Mouse (Mus musculus): ENCODE measurements around the gene Tmem212. TPM values are rescaled to one million over a fixed set of nuclear protein-coding genes. Genes with fewer than 3 reads are reported as not detected.
A peak's percentile ranks its signal among the peaks of the same experiment; 100 is the strongest.

Gene Tmem212
- polyA plus RNA-seq, 1 experiment from 2014 or later, result not detected

DNA sequence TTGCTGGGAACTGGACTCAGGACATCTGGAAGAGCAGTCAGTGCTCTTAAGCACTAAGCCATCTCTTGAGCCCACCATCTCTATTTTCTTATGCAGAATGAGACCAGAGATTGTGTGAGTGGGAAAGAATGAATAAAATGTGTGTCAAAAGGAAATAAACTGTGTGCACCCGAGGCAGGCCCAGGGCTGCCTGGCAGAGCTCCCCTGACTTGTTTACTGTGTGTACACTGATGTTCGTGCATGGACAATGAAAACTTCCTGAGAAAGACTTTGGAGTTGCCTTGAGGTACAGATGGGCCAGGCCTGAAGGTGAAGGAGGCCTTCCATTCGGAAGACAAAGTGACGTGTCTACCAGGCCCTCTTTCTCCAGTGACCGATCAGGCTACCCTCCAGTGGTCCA, 36.2 kb upstream of the Tmem212 start:
- Histone ChIP-seq H3K4me1 (ENCODE audit: control insufficient read depth, insufficient read depth, low read length) (no peaks in the 10 kb centered on the region), H3K36me3 (ENCODE audit: control insufficient read depth, insufficient read depth, low read length) (no peaks in the 10 kb centered on the region), H3K9ac (ENCODE audit: low read length) (no peak overlapping the region), H3K27ac (ENCODE audit: low read depth, low read length) (no peak overlapping the region), H3K4me3 (ENCODE audit: low read depth, low read length) (no peak overlapping the region), H3K9me3 (ENCODE audit: control insufficient read depth, low read length) (no peaks in the 10 kb centered on the region), H3K4me2 (no peak overlapping the region), H3K27me3 (ENCODE audit: control insufficient read depth, insufficient read depth, low read length) (peaks cover 3% of the 10 kb centered on the region; the same call in 1 of the 2 replicates)
- no peak for ATAC-seq (ENCODE audit: low FRiP score)
- peak; percentile 72 for DNase-seq (ENCODE audit: low spot score, missing footprints)
- WGBS, result 88% methylated on average over 5 of the region's 5 CpGs

GRCm38 (mm10) chr3:27929219-27929618, 33.1 kb upstream of the Tmem212 start:
- Histone ChIP-seq H3K4me3 (ENCODE audit: low read depth, low read length) (no peak overlapping the region), H3K4me2 (no peak overlapping the region), H3K27me3 (ENCODE audit: control insufficient read depth, insufficient read depth, low read length) (no peaks in the 10 kb centered on the region), H3K9me3 (ENCODE audit: control insufficient read depth, low read length) (no peaks in the 10 kb centered on the region), H3K27ac (ENCODE audit: low read depth, low read length) (no peak overlapping the region), H3K9ac (ENCODE audit: low read length) (no peak overlapping the region), H3K36me3 (ENCODE audit: control insufficient read depth, insufficient read depth, low read length) (no peaks in the 10 kb centered on the region), H3K4me1 (ENCODE audit: control insufficient read depth, insufficient read depth, low read length) (no peaks in the 10 kb centered on the region)
- DNase-seq (ENCODE audit: low spot score, missing footprints) (no peak), ATAC-seq (ENCODE audit: low FRiP score) (no peak)
- 88% methylated on average over 4 of the region's 4 CpGs for WGBS

DNA sequence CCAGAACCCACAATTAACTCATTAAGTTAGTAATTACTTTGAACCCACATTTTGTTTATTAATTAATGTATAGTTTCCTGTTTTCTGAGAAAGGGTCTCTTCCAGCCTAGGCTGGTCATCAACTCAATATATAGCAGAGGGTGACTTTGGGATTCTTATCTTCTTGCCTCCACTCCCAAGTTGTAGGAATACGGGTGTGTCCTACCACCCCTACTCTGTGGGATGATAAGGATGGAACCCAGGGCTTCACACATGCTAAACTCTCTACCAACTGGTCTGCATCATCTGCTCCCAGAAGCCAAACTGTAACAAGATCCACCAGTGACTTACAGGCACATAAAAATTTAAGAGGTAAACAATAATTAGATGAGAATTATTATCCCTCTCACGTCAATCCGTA, 27.9 kb upstream of the Tmem212 start:
- DNase-seq (ENCODE audit: low spot score, missing footprints), result no peak
- no peak overlapping the region for H3K9ac ChIP-seq (ENCODE audit: low read length)
- H3K4me1 ChIP-seq (ENCODE audit: control insufficient read depth, insufficient read depth, low read length), result no peaks in the 10 kb centered on the region
- no peaks in the 10 kb centered on the region for H3K27me3 ChIP-seq (ENCODE audit: control insufficient read depth, insufficient read depth, low read length)
- H3K27ac ChIP-seq (ENCODE audit: low read depth, low read length), result no peak overlapping the region
- no peak overlapping the region for H3K4me2 ChIP-seq
- no peaks in the 10 kb centered on the region; the same call in 1 of the 2 replicates for H3K9me3 ChIP-seq (ENCODE audit: control insufficient read depth, low read length)
- WGBS, result 91% methylated on average over 3 of the region's 3 CpGs
- H3K4me3 ChIP-seq (ENCODE audit: low read depth, low read length), result no peak overlapping the region
- H3K36me3 ChIP-seq (ENCODE audit: control insufficient read depth, insufficient read depth, low read length), result no peaks in the 10 kb centered on the region
- no peak for ATAC-seq (ENCODE audit: low FRiP score)

DNA sequence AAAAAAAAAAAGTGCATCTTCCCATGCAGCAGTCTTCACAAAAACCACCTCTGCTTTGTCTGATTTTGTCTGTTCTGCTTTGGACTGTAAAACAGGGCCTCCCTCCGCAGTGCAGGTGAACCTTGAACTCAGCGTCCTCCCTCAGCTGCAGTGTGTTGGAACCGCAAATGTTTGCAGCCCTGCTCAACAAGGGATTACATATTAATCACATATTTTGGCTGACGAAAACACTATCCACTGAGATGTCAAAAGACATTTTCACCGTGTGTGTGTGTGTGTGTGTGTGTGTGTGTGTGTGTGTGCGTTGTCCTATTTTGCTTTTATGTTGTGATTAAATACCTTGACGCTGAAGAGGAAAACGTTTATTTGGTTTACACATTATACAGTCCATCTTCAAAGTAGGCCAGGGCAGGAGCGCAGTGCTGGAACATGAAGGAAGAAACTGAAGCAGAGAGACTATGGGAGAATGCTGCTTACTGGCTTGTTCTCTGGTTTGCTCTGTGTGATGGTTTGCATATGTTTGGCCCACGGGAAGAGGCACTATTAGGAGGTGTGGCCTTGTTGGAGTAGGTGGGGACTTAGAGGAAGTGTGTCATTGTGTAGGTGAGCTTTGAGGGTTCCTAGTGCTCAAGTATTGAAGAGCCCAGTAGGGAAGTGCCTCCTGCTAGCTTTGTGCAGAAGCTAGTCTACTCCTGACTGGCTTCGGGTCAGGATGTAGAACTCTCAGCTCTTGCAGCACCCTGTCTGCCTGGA, 25.3 kb upstream of the Tmem212 start:
- DNase-seq (ENCODE audit: low spot score, missing footprints) (no peak), ATAC-seq (ENCODE audit: low FRiP score) (no peak)
- Histone ChIP-seq H3K4me3 (ENCODE audit: low read depth, low read length) (no peak overlapping the region), H3K27ac (ENCODE audit: low read depth, low read length) (no peak overlapping the region), H3K4me1 (ENCODE audit: control insufficient read depth, insufficient read depth, low read length) (no peaks in the 10 kb centered on the region), H3K9me3 (ENCODE audit: control insufficient read depth, low read length) (no peaks in the 10 kb centered on the region; the same call in 1 of the 2 replicates), H3K36me3 (ENCODE audit: control insufficient read depth, insufficient read depth, low read length) (no peaks in the 10 kb centered on the region), H3K9ac (ENCODE audit: low read length) (no peak overlapping the region), H3K27me3 (ENCODE audit: control insufficient read depth, insufficient read depth, low read length) (no peaks in the 10 kb centered on the region), H3K4me2 (no peak overlapping the region)
- WGBS, result 89% methylated on average over 11 of the region's 11 CpGs

- Histone ChIP-seq H3K4me2 (no peak overlapping the region), H3K4me1 (ENCODE audit: control insufficient read depth, insufficient read depth, low read length) (no peaks in the 10 kb centered on the region), H3K36me3 (ENCODE audit: control insufficient read depth, insufficient read depth, low read length) (no peaks in the 10 kb centered on the region), H3K9me3 (ENCODE audit: control insufficient read depth, low read length) (no peaks in the 10 kb centered on the region; the same call in 1 of the 2 replicates), H3K9ac (ENCODE audit: low read length) (no peak overlapping the region), H3K27ac (ENCODE audit: low read depth, low read length) (no peak overlapping the region), H3K27me3 (ENCODE audit: control insufficient read depth, insufficient read depth, low read length) (no peaks in the 10 kb centered on the region), H3K4me3 (ENCODE audit: low read depth, low read length) (no peak overlapping the region)
- ATAC-seq (ENCODE audit: low FRiP score) (no peak), DNase-seq (ENCODE audit: low spot score, missing footprints) (no peak)
- 93% methylated on average over 14 of the region's 14 CpGs for WGBS
These were observed 22.7 kb upstream of the Tmem212 start for GRCm38 (mm10) chr3:27918656-27919436.

- WGBS, result 93% methylated on average over 3 of the region's 3 CpGs
- ATAC-seq (ENCODE audit: low FRiP score) (no peak), DNase-seq (ENCODE audit: low spot score, missing footprints) (peak; percentile 54)
- Histone ChIP-seq H3K4me1 (ENCODE audit: control insufficient read depth, insufficient read depth, low read length) (no peaks in the 10 kb centered on the region), H3K4me3 (ENCODE audit: low read depth, low read length) (no peak overlapping the region), H3K9me3 (ENCODE audit: control insufficient read depth, low read length) (no peaks in the 10 kb centered on the region), H3K4me2 (no peak overlapping the region), H3K27ac (ENCODE audit: low read depth, low read length) (no peak overlapping the region), H3K36me3 (ENCODE audit: control insufficient read depth, insufficient read depth, low read length) (no peaks in the 10 kb centered on the region), H3K9ac (ENCODE audit: low read length) (no peak overlapping the region), H3K27me3 (ENCODE audit: control insufficient read depth, insufficient read depth, low read length) (no peaks in the 10 kb centered on the region)
These were observed 12.8 kb upstream of the Tmem212 start for GRCm38 (mm10) chr3:27909016-27909415.

DNA sequence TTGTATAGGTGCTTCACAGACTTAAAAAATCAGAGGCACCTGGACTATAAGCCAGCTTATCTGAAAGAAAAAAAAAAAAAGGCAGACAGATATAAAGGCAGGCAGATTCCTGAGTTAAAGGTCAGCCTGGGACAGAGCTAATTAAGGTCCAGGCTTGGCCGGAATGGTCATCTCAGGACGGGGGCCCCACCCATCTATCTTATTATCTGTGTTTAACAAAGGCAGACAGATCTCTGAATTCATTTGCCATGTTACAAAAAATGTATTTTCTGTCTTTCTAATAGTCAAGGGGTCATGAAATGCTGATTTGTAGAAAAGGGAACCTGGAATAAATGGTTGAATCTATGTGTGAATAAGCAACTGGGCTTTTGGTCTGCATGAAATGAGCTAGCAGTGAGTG, 12.1 kb upstream of the Tmem212 start:
- Histone ChIP-seq H3K27me3 (ENCODE audit: control insufficient read depth, insufficient read depth, low read length) (no peaks in the 10 kb centered on the region), H3K27ac (ENCODE audit: low read depth, low read length) (no peak overlapping the region), H3K4me2 (no peak overlapping the region), H3K9me3 (ENCODE audit: control insufficient read depth, low read length) (no peaks in the 10 kb centered on the region), H3K4me1 (ENCODE audit: control insufficient read depth, insufficient read depth, low read length) (no peaks in the 10 kb centered on the region), H3K9ac (ENCODE audit: low read length) (no peak overlapping the region), H3K4me3 (ENCODE audit: low read depth, low read length) (no peak overlapping the region), H3K36me3 (ENCODE audit: control insufficient read depth, insufficient read depth, low read length) (no peaks in the 10 kb centered on the region)
- DNase-seq (ENCODE audit: low spot score, missing footprints) (peak; percentile 70), ATAC-seq (ENCODE audit: low FRiP score) (no peak)
- WGBS, result 87% methylated on average over 2 of the region's 2 CpGs

GRCm38 (mm10) chr3:27907301-27907700, 11.1 kb upstream of the Tmem212 start:
- DNase-seq (ENCODE audit: low spot score, missing footprints) (peak; percentile 6), ATAC-seq (ENCODE audit: low FRiP score) (no peak)
- no peak overlapping the region for H3K4me2 ChIP-seq
- WGBS, result 89% methylated on average over 2 of the region's 2 CpGs
- H3K4me1 ChIP-seq (ENCODE audit: control insufficient read depth, insufficient read depth, low read length), result no peaks in the 10 kb centered on the region
- H3K27ac ChIP-seq (ENCODE audit: low read depth, low read length), result no peak overlapping the region
- no peaks in the 10 kb centered on the region for H3K9me3 ChIP-seq (ENCODE audit: control insufficient read depth, low read length)
- no peaks in the 10 kb centered on the region for H3K27me3 ChIP-seq (ENCODE audit: control insufficient read depth, insufficient read depth, low read length)
- no peak overlapping the region for H3K4me3 ChIP-seq (ENCODE audit: low read depth, low read length)
- H3K36me3 ChIP-seq (ENCODE audit: control insufficient read depth, insufficient read depth, low read length), result no peaks in the 10 kb centered on the region
- H3K9ac ChIP-seq (ENCODE audit: low read length), result no peak overlapping the region

GRCm38 (mm10) chr3:27906647-27907209, 10.6 kb upstream of the Tmem212 start:
- 80% methylated on average over 7 of the region's 7 CpGs for WGBS
- H3K27me3 ChIP-seq (ENCODE audit: control insufficient read depth, insufficient read depth, low read length), result no peaks in the 10 kb centered on the region
- no peak overlapping the region for H3K4me3 ChIP-seq (ENCODE audit: low read depth, low read length)
- no peak overlapping the region for H3K27ac ChIP-seq (ENCODE audit: low read depth, low read length)
- H3K4me1 ChIP-seq (ENCODE audit: control insufficient read depth, insufficient read depth, low read length), result no peaks in the 10 kb centered on the region
- no peak overlapping the region for H3K9ac ChIP-seq (ENCODE audit: low read length)
- ATAC-seq (ENCODE audit: low FRiP score) (no peak), DNase-seq (ENCODE audit: low spot score, missing footprints) (peak; percentile 49)
- no peak overlapping the region for H3K4me2 ChIP-seq
- H3K9me3 ChIP-seq (ENCODE audit: control insufficient read depth, low read length), result no peaks in the 10 kb centered on the region
- no peaks in the 10 kb centered on the region for H3K36me3 ChIP-seq (ENCODE audit: control insufficient read depth, insufficient read depth, low read length)
